Mouse (Mus musculus) ovary, postnatal 10 days (tissue): Measurements from ENCODE around the gene Gkn1.

Experiments used
- DNase-seq: peaks from one replicate; pipeline ENCODE4 v3.0.0; 2022; ENCODE audit warnings: low spot score

Gene Gkn1

DNA sequence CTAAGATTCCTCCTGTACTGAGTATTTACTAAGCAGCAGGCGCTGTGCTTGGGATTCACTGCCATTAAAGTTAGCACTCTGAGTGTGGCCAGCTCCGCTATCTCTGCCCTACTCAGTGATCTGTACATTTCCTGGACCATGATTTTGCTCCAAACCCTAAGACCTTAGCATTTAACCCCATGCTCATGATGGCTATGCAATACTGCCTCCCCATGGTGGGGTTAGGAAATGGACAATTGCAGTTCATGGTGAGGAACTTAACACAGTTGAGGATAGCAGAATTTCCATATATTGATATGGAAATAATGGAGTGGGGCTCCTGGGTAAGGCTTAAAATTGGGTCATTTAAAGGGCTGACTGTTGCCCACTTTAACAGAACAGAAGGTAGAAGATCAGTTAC, 27.4 kb downstream of the Gkn1 start:
- no peak for DNase-seq

DNA sequence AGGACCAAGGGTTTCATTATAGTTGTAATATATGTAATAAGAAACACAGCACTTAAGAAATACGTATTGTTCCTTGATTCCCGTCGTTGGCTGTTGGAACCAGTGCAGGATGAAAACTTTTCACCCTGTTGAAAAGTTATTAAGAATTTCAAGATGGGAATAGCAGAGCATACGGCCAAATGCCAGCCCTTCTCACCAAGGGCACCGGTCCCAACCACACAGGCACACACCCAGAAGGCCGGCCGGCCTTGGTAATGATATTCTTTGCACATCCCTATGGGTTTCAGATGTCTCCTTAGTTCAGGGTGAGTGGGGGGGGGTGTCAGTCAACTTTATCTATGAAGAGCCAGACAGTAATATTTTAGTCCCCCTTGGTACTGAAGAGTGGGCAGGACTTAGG, 32.1 kb downstream of the Gkn1 start:
- no peak for DNase-seq

DNA sequence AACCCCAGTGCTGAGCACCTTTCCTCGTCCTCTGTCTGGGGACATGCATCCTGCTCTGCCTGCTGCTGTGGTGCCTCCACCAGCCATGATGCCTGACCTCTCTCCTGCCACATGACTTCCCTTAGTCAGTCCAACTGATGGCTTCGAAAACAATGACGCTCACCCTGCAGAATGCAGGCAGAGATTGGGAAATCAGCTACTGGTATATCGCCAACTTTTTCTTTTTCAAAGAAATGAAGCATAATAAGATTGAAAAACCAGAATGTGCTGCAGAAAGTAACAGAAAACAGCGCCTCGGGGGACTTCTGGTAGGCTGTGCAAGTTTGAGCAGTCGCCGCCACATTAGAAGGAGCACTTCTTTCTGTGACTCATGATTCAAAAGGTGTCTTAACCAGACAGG, 33.8 kb downstream of the Gkn1 start:
- DNase-seq, result no peak

DNA sequence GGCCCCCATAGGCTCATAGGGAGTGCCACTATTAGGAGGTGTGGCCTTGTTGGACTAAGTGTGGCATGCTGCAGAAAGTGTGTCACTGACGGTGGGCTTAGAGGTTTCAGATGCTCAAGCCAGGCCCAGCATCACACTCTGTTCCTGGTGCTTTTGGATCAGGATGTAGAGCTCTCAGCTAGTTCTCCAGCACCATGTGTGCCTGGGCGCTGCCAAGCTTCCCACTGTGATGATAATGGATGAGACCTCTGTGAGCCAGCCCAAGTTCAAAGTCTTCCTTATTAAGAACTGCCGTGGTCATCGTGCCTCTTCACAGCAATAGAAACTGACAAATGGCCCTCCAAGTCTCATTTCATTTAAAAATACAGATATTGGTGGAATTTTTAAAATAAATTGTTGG, 38.0 kb downstream of the Gkn1 start:
- DNase-seq, result no peak

DNA sequence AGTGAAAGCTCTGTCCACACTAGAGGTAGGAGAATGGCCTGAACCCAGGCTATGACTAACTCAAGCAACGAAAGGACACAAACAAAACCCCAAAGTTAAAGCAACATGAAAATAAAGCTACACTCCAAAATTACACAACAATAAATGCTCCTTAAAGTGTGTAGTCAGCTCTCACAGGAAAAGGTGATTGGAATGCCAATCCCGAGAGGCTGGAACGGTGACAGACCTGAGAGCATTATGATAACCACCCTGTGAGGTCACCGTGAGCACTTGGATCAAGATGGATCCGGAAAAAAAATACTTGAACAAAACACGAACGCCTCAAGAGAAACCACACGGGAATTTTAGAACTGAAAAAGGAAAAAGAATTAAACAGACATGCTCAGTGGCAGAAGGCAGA, 46.3 kb downstream of the Gkn1 start:
- no peak for DNase-seq

DNA sequence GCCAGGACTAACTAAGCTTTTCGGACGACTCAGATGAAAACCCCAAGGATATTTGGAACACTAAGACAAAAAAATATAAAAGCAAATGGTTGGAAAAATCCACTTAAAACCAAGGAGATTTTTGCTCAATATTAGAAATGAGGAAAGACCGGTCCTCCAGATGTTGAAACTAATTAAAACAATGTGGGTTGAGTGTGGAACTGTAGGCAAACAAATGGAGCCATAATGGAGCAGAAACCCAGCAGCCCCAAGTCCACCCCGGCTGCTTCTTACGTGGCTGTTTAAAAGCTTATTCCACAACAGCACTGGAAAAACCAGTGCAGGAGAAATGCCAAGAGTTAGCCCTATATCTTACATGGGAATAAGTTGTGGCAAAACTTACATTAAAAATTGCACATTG, 48.0 kb downstream of the Gkn1 start:
- DNase-seq, result no peak

DNA sequence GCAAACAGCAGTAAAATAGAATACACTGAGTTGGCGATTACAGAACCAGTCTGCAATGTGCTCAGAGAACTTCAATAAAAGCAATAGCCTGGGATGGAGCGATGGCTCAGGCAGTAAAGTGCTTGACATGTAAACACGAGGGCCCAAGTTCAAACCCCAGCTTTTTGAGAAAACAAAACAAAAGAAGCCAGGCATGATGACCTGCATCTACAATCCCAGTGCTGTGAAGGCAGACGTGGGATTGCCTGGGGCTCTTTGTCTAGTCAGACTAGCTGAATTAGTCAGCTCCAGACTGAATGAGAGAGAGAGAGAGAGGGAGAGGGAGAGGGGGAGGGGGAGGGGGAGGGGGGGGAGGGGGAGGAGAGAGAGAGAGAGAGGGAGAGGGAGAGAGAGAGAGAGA, 48.8 kb downstream of the Gkn1 start:
- no peak for DNase-seq
